Mouse (Mus musculus) WW6 (cell line): ENCODE measurements around the gene Prtg.

Experiments
- DNase-seq: peaks from one replicate; pipeline ENCODE4 v3.0.0-alpha.2; 2013; ENCODE audit warnings: low read depth, low spot score

The Prtg gene

GRCm38 (mm10) chr9:72809077-72809476 is 2.4 kb downstream of the Prtg start:
- no peak for DNase-seq

GRCm38 (mm10) chr9:72810607-72811006 is 3.9 kb downstream of the Prtg start:
- DNase-seq, result no peak

- no peak for DNase-seq
Observed at GRCm38 (mm10) chr9:72812091-72812490, 5.4 kb downstream of the Prtg start.

- DNase-seq, result no peak
Observed at GRCm38 (mm10) chr9:72812594-72813570, 6.2 kb downstream of the Prtg start.

- no peak for DNase-seq
Observed at GRCm38 (mm10) chr9:72825511-72825910, 18.8 kb downstream of the Prtg start.

- DNase-seq, result no peak
Observed at GRCm38 (mm10) chr9:72825976-72826375, 19.3 kb downstream of the Prtg start.

- no peak for DNase-seq
Observed at GRCm38 (mm10) chr9:72828616-72829257, 22.1 kb downstream of the Prtg start.

- DNase-seq, result no peak
Observed at GRCm38 (mm10) chr9:72833992-72834696, 27.5 kb downstream of the Prtg start.

- no peak for DNase-seq
Observed at GRCm38 (mm10) chr9:72835007-72835406, 28.3 kb downstream of the Prtg start.

- no peak for DNase-seq
Observed at GRCm38 (mm10) chr9:72836708-72837495, 30.2 kb downstream of the Prtg start.

- DNase-seq, result no peak
Observed at GRCm38 (mm10) chr9:72837598-72838160, 31.0 kb downstream of the Prtg start.

- DNase-seq, result no peak
Observed at GRCm38 (mm10) chr9:72838256-72838655, 31.6 kb downstream of the Prtg start.

GRCm38 (mm10) chr9:72839346-72839990 is 32.8 kb downstream of the Prtg start:
- DNase-seq, result no peak

- no peak for DNase-seq
Observed at GRCm38 (mm10) chr9:72844496-72844895, 37.8 kb downstream of the Prtg start.

- DNase-seq, result no peak
Observed at GRCm38 (mm10) chr9:72846160-72846559, 39.5 kb downstream of the Prtg start.

- DNase-seq, result no peak
Observed at GRCm38 (mm10) chr9:72851541-72851940, 44.9 kb downstream of the Prtg start.

- DNase-seq, result no peak
Observed at GRCm38 (mm10) chr9:72851979-72852378, 45.3 kb downstream of the Prtg start.

GRCm38 (mm10) chr9:72853681-72854190 is 47.1 kb downstream of the Prtg start:
- no peak for DNase-seq

- DNase-seq, result no peak
Observed at GRCm38 (mm10) chr9:72856721-72857120, 50.0 kb downstream of the Prtg start.

GRCm38 (mm10) chr9:72860764-72861163 is 54.1 kb downstream of the Prtg start:
- DNase-seq, result no peak
